Mouse (Mus musculus) small intestine, adult 2 months (tissue): ENCODE data around the gene Gm28551. TPM values are rescaled to one million over a fixed set of nuclear protein-coding genes. Genes with fewer than 3 reads are reported as not detected.

Experiments used
- H3K27ac ChIP-seq: fragments of 200-500 bp; 2 replicates; pipeline ENCODE4 v1.5.1; 2012; ENCODE audit warnings: low read depth, low read length, control low read depth, inconsistent platforms; ENCODE audit not compliant: insufficient read depth
- H3K27me3 ChIP-seq: fragments of 200-500 bp; 2 replicates; pipeline ENCODE4 v1.6.1; 2012; ENCODE audit warnings: mild to moderate bottlenecking, moderate library complexity, low read length, inconsistent platforms; ENCODE audit not compliant: control insufficient read depth, insufficient read depth
- H3K36me3 ChIP-seq: fragments of 200-500 bp; 2 replicates; pipeline ENCODE4 v1.6.1; 2012; ENCODE audit warnings: mild to moderate bottlenecking, low read length, control low read depth, inconsistent platforms; ENCODE audit not compliant: control insufficient read depth, insufficient read depth
- H3K4me1 ChIP-seq: fragments of 200-500 bp; 2 replicates; pipeline ENCODE4 v1.6.1; 2012; ENCODE audit warnings: low read length, inconsistent platforms, mixed read lengths; ENCODE audit not compliant: control insufficient read depth, insufficient read depth, insufficient read length
- H3K4me3 ChIP-seq: fragments of 200-500 bp; 2 replicates; pipeline ENCODE4 v1.5.1; 2012; ENCODE audit warnings: low read depth, mild to moderate bottlenecking, control low read depth, inconsistent platforms, low read length, moderate library complexity
- CTCF ChIP-seq: fragments of 200-500 bp; IDR thresholded peaks from 2 replicates; pipeline ENCODE4 v1.5.1; 2012; ENCODE audit warnings: low read depth, mild to moderate bottlenecking, control low read depth, inconsistent platforms, low read length, moderate library complexity, mixed read lengths; ENCODE audit not compliant: insufficient replicate concordance, insufficient read length; ENCODE audit errors: extremely low read depth
- POLR2A ChIP-seq: fragments of 200-500 bp; IDR thresholded peaks from 2 replicates; pipeline ENCODE4 v1.6.1; 2012; ENCODE audit warnings: low read depth, mild to moderate bottlenecking, control low read depth, inconsistent platforms, low read length, moderate library complexity
- WGBS: fragments of 180-500 bp; shearing (Covaris S2); methylation state at CpG from one replicate; pipeline ENCODE4 v1.1.7; 2018; 5-methylcytosine and 5-hydroxymethylcytosine counted together
- polyA plus RNA-seq: library from polyadenylated mRNA; depleted of rRNA; stranded (reverse); fragments of >200 nt; gene quantifications from 2 replicates; pipeline ENCODE4 v1.2.3, GENCODE M21; 2012; rRNA removed

Gene Gm28551
- polyA plus RNA-seq, 1 experiment = not detected

DNA sequence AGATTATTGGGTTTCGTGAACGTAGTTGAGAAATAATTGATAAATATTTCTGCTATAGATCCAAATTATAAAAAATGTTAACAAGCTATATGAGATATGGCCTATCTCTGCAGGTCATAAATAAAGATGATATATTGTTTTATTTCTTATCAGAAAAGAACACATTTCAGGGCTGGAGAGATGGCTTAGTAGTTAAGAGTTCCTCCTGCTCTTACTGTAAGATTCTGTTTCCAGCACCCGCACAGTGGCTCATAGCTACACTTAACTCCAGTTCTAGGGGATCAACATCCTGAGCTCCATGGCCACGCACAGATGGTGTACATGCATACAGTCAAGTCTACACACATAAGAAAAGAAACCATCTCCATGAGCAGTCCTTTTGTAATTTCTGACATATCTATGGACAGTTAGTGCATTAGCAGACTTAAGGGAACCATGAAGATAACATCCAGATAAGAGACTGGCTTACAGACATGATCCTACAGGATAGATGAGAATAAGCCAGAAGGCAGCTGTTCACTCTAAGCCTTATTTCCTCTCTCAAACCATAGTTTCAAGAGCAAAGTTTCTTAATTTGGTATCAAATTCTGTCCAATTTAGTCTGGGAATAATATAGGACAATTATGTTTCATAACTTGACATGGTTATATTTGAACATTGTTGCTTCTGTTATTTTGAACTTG is 30.7 kb downstream of the Gm28551 start:
- no peak overlapping the region for H3K27ac ChIP-seq
- H3K4me1 ChIP-seq = peaks cover 8% of the 10 kb centered on the region; the same call in 1 of the 2 replicates
- peaks cover 14% of the 10 kb centered on the region for H3K36me3 ChIP-seq
- whole genome bisulfite sequencing = 94% methylated on average over 4 of the region's 4 CpGs
- H3K27me3 ChIP-seq = no peaks in the 10 kb centered on the region
- H3K4me3 ChIP-seq = no peak overlapping the region
- TF ChIP-seq CTCF (no peak), POLR2A (no peak)

GRCm38 (mm10) chr1:53312989-53313967 is 39.2 kb downstream of the Gm28551 start, which contains the start of gene Osgepl1:
Gene Osgepl1 (plus strand): TSS chr1:53313624.
- WGBS = 1% methylated on average over 27 of the region's 27 CpGs
- peak within 1 kb of the TSS; percentile 74 for H3K4me3 ChIP-seq
- no peaks in the 10 kb centered on the region for H3K27me3 ChIP-seq
- TF ChIP-seq CTCF (no peak), POLR2A (no peak; the same call in 1 of the 2 replicates)
- peaks cover 11% of the 10 kb centered on the region for H3K36me3 ChIP-seq
- peak within 1 kb of the TSS; percentile 44 for H3K27ac ChIP-seq
- no peaks in the 10 kb centered on the region for H3K4me1 ChIP-seq

- Histone ChIP-seq H3K27ac (no peak overlapping the region), H3K4me3 (no peak overlapping the region), H3K36me3 (peaks cover 6% of the 10 kb centered on the region), H3K4me1 (no peaks in the 10 kb centered on the region), H3K27me3 (no peaks in the 10 kb centered on the region)
- no peak for TF ChIP-seq CTCF
- TF ChIP-seq POLR2A = no peak
- 52% methylated on average over 4 of the region's 4 CpGs for WGBS
Measured at GRCm38 (mm10) chr1:53300506-53300905, 52.0 kb downstream of the Gm28551 start.

DNA sequence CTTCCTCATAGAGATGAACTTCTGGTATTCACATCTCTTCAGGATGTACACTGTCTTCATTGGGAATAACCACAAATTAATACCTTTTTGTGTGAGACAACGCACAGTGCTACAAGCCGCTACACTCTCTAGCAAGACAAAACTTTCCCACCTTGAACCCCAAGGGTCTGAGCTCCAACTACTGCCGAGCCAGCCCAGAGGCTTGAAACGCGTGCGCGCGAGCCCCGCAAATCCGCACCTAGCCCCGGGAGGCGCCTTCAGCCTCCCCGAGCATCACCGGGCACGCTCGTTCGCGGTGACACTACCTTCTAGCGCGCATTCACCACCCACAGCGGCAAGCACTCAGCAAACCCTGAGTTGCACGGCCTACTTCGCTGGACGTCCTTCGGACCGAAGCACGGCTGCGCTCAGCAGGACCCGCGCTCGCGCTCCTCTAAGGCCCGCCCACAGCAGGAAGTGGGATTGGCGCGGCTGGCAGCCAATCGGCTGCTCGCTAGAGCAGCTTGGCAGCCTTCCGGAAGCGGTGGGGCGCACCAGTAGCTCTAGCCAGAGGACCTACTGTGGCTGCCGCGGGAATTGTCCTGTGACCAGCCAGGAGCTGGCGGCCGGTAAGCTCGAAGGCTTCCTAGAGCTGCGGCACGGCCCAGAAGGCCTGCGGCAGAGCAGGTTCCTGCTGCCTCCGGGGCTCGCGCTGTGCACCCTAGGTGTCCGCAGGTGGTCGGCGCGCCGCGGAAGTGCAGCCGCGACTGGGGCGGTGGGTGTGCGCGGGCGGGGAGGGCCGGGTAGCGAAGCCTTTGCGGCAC is 55.7 kb downstream of the Gm28551 start, which contains the start of the genes Pms1, Ormdl1 and Gm28778:
Gene Pms1 (minus strand): TSS at position 438 of the 803 bp plus-strand sequence.
Gene Ormdl1 (plus strand): TSS at position 515 of the 803 bp plus-strand sequence.
Gene Gm28778 (plus strand): TSS at position 531 of the 803 bp plus-strand sequence.
- peak; percentile 92; the same call in 1 of the 2 replicates for TF ChIP-seq POLR2A
- TF ChIP-seq CTCF = no peak
- peak within 1 kb of the TSS; percentile 89 for H3K4me3 ChIP-seq
- H3K36me3 ChIP-seq = peaks cover 3% of the 10 kb centered on the region; the same call in 1 of the 2 replicates
- peak within 1 kb of the TSS; percentile 61 for H3K27ac ChIP-seq
- H3K27me3 ChIP-seq = no peaks in the 10 kb centered on the region
- no peaks in the 10 kb centered on the region for H3K4me1 ChIP-seq
- WGBS = under 1% methylated on average over 66 of the region's 66 CpGs

DNA sequence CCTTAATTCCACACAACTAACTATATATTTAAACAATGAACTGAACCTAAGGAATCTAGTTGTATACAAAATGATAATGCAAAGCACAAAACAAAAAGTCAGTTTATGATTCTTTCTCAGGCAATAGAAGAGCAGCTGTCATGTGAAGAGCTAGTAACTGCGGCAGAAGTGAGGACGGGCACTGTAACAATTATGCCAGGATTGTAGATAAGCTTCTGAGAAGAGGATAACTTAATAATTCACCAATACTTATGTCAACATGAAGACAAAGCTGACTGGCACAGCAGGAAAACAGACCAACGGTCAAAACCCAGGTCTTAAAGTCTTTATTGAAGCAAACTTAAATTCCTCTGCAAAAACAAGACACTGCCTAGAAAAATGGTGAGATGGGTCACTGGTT is 61.3 kb downstream of the Gm28551 start:
- H3K4me1 ChIP-seq = 0 out of 2 replicates have a peak, but pooled peaks cover 2% of the 10 kb centered on the region
- H3K27me3 ChIP-seq = no peaks in the 10 kb centered on the region
- TF ChIP-seq POLR2A = no peak
- no peak for TF ChIP-seq CTCF
- no peak overlapping the region for H3K27ac ChIP-seq
- H3K4me3 ChIP-seq = no peak overlapping the region
- WGBS = 30% methylated on average over 3 of the region's 3 CpGs
- H3K36me3 ChIP-seq = no peaks in the 10 kb centered on the region

Other genes with a start within 250 kb of the Gm28551 start
- gene 1700019A02Rik, start 165.0 kb downstream of the Gm28551 start, polyA plus RNA-seq = not detected in 2 replicates
- gene Pms1, start 55.6 kb downstream of the Gm28551 start, polyA plus RNA-seq = 0.19 and 0.42 TPM in 2 replicates
- gene Ormdl1, start 55.6 kb downstream of the Gm28551 start, polyA plus RNA-seq = 3.3 and 4.4 TPM in 2 replicates
- gene Gm28778, start 55.6 kb downstream of the Gm28551 start, polyA plus RNA-seq = 12.2 and 22.5 TPM in 2 replicates
- 0.85 and 1.2 TPM in 2 replicates for gene Osgepl1, start 39.0 kb downstream of the Gm28551 start, polyA plus RNA-seq
- not detected in 2 replicates for gene Asdurf, start within 50 bp of the Gm28551 start, polyA plus RNA-seq
- 0.96 and 2.2 TPM in 2 replicates for gene Asnsd1, start 85 bp upstream of the Gm28551 start, polyA plus RNA-seq